Mouse (Mus musculus) hindlimb bud, embryonic 11.5 days (tissue): ENCODE results near the gene Nrp1.

ENCODE experiments used
- DNase-seq: peaks from one replicate; pipeline ENCODE4 v3.0.0-alpha.2; 2012; ENCODE audit warnings: low read depth, low spot score; ENCODE audit errors: extremely low spot score

Nrp1 gene

GRCm38 (mm10) chr8:128491126-128492067 lies 133.0 kb downstream of the Nrp1 start:
- peak; percentile 81 for DNase-seq

GRCm38 (mm10) chr8:128493801-128494200 lies 135.4 kb downstream of the Nrp1 start:
- no peak for DNase-seq

- DNase-seq, result no peak
These were observed 140.4 kb downstream of the Nrp1 start for GRCm38 (mm10) chr8:128498836-128499235.

- no peak for DNase-seq
These were observed 145.9 kb downstream of the Nrp1 start for GRCm38 (mm10) chr8:128504136-128504829.

- DNase-seq, result no peak
These were observed 147.5 kb downstream of the Nrp1 start for GRCm38 (mm10) chr8:128505866-128506265.

DNA sequence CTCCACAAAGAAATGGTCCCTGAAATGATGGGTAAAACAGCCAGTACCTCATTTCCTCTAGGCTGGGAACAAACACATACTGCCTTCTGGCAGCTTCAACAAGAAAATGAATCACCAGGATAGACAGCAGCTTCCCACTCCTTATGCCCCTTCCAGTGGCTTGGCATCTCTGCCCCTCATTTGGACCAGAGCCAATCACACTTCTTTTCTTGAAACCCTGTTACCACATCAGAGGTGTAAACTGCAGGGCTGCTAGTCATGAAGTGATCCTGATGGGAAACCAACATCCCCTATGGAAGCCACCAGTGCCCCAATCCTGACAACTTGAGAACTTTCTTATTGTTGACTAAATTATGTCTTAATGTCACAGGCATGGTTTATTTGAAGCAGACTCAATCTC lies 150.3 kb downstream of the Nrp1 start:
- DNase-seq, result no peak

GRCm38 (mm10) chr8:128511021-128511420 lies 152.6 kb downstream of the Nrp1 start:
- no peak for DNase-seq

DNA sequence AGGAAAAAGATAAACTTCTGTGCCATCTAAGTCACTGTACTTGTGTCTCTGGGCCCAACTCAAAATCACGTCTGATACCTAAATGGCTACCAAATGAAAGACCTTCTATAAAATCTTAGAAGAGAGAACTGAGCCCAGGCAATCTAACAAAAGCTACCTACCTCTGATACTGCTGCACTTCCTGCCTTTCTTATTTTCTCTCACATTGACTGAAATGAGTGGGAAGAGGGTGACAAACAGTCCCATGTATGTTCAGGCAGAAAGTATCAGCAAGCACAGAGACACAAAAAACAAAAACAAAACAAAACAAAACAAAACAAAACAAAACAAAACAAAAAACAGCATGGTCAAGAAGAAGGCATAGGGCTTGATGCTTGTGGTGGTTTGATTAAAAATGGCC lies 153.3 kb downstream of the Nrp1 start:
- DNase-seq, result no peak

- no peak for DNase-seq
These were observed 158.5 kb downstream of the Nrp1 start for GRCm38 (mm10) chr8:128516846-128517446.

DNA sequence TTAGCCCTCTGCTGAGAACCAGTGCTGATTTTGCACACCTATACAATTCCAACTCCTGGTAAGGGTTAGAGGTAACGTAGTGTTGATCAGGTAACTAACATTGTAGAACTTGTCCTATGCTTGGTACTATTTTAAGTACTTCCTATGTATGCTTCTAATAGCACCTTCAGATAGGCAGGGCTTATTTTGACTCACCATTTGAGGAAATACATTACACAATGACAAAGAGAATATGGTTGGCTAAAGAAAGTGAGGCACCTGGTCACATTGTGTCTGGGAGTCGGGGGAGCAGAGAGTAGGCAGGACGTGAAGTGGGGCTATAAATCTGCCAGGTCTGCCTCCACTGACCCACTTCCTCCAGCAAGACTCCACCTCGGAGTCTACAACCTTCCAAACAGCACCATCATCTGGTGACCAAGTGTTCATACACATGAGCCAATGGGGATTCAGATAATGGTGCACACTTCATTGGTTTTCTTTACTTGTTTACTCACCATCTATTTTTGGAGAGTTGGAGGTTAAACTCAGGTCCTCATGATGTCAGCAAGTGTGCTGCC lies 159.2 kb downstream of the Nrp1 start:
- DNase-seq, result no peak

- DNase-seq, result no peak
These were observed 161.0 kb downstream of the Nrp1 start for GRCm38 (mm10) chr8:128519366-128519765.

DNA sequence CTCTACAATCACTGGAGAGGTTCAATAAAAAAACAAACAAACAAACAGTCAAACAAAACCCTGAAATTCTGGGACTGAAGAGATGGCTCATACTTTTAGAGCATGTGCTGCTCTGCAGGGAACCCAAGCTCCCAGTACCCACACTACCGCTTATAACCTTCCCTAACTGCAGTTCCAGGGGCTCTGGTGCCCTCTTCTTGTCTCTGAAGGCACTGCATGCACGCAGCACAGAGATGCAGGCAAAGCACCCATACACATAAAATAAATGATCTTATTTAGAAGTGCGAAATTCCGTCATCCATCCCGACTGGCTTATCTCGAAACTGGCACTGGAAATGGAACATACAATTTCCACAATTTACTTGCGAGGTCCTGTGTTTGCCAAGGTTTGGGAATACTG lies 165.4 kb downstream of the Nrp1 start:
- DNase-seq, result no peak

DNA sequence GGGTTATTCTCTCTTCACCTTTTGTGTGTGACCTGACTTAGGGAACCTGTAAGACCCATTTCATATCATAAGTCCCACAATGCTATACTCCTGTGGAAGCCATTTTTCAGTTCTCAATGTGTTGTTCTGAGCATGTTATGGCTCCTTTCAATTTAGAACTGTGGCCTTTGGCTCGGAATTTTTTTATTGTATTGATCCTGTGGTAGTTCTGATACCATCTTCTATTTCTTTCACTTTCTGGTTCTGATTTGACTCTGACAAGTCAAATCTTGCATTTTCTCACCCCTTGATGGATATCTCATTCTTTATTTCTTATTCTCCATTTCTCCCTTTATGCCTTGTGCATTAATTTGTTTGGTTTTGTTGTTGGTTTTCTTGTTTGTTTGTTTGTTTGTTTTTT lies 167.5 kb downstream of the Nrp1 start:
- DNase-seq, result no peak

DNA sequence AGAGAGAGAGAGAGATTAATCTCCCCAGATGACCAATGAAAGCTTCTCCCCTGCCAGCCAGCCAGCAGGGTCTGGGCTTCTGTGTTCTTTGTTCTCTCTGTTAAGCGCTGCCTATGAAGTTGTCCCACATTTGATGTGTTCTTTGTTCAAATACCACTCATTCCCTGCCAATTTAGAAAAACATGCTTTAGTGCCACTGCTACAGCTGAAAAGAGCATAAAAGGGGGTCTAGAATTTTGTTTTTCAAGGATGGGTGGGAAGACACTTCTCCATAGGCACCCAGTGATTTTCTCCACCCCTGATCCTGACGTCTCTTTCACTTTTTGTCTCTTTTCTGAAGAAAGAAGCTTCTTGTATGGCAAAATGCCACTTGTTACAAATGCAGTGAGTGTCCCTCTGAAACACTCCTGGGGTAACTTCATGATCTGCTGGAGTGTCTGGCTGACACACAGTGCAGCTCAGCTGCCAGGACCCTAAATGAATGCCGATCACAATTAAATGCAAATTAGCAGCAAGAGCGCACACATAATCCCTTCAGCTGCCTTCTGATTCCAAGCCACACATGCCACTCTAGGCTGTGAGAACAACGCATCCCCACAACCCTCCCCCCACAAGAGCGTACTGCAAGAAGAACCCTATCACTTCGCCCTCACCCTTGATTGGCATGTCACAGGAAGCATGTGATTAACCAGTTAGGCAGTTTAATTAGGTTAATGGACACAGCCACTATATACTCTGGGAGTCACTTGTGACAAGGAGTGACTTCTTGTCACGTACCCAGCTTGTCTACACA lies 170.4 kb downstream of the Nrp1 start:
- no peak for DNase-seq

GRCm38 (mm10) chr8:128534442-128534871 lies 176.1 kb downstream of the Nrp1 start:
- DNase-seq, result no peak

- DNase-seq, result no peak
These were observed 177.3 kb downstream of the Nrp1 start for GRCm38 (mm10) chr8:128535685-128536084.

DNA sequence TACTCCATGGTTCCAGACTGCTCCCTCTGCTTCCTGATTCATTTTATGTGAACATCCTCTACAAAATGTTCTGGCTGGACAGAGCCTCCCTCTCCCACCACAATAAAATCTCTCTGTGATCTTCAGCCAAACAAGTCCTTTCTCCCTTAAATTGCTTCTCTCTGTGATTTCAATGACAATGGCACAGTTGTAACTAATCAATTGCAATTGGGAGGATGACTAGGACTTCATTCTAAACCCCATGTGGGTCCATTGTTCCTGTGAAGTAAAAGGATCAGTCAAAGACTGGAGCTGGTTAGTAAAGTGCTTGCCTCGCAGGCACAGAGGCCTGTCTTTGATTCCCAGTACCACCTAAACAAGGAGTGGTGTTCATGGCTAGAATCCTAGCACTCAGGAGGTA lies 180.0 kb downstream of the Nrp1 start:
- DNase-seq, result no peak

DNA sequence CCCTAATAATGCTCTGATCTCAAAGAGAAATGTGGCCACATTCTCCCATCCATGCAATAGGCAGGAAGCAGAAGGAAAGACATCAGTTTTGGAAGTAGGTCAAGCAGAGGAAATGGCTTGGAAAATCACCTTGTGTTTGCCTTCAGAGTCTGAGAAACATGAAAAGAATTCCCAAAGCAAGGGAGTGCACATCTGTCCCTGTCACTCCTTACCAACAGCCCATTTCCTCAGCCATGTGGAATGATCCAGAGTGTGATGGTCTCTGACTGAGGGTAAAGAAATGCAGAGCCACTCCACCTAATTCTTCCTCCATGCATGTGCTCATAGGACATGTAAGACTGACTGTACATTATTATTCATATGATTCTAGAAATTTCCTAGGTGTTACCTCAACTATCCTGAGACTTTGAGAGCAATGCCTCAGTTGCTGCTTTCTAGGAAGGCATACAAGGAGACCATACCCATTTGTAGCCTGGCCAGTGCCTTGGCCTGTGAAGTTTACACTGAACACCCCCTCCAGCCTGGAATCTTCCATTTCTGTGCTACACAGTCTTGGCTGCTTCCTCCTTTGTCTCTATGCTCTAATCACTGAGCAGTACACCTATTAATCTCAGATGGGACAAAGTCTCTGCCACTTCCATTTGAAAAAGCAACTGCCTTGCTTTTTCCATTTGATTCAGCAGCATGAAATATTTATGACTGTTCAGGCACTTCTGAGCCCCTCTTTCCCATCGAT lies 183.1 kb downstream of the Nrp1 start:
- no peak for DNase-seq

GRCm38 (mm10) chr8:128544128-128544846 lies 185.9 kb downstream of the Nrp1 start:
- no peak for DNase-seq
